ENCODE assay signal across 7 mouse cellular contexts in the genomic region with DNA sequence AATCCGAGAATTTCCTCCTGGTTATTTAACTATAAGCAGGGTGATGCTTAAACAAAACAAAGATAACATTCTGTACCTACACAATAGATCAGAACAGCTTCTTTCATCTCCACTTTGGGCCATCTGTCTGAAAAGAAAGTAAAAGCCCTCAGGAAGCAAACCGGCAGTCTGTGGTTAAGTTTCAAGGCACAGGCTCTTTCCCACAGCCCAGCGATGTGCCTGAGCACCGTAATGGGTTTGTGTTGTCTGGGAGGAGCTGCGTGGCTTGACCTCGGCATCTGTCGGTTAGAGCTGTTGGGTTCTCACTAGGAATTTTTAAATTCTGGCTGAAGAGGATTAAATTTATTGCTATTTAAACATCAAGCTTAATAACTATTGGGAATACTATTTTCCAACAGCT.
DNase-seq lines count a peak whose midpoint lies in the region; ATAC-seq and TF ChIP-seq lines count a peak whose summit lies in the region.

No protein-coding gene starts in this region.

- peak overlapping the region in 1 of 3 experiments; percentile 20 for H3K4me3 ChIP-seq in CH12.LX (replicated peaks in 1 of 3; ENCODE audit: low read depth in 2 of 3, low read length in 2 of 3, poor library complexity in 1 of 3)
- no peak overlapping the region for H3K4me3 ChIP-seq in forebrain, postnatal 0 days (ENCODE audit: low read depth, low read length)

- no peaks in the 10 kb centered on the region for H3K79me2 ChIP-seq in CH12.LX (replicated peaks; ENCODE audit: control insufficient read depth, extremely low read depth, insufficient read depth, poor library complexity, severe bottlenecking)

- H3K4me1 ChIP-seq in CH12.LX (ENCODE audit: control insufficient read depth in 1 of 2, insufficient read depth in 2 of 2): peaks cover 3 to 9% of the 10 kb centered on the region in 2 experiments; a peak in 3 of 4 replicates
- H3K4me1 ChIP-seq in forebrain, postnatal 0 days (ENCODE audit: insufficient read depth): peaks cover 10% of the 10 kb centered on the region

- no peak for TF ChIP-seq EP300 in CH12.LX (IDR thresholded peaks at IDR 0.05; ENCODE audit: low read length)

- no peaks in the 10 kb centered on the region for H3K36me3 ChIP-seq in CH12.LX (replicated peaks in 1 of 2; ENCODE audit: control insufficient read depth in 1 of 2, insufficient read depth in 1 of 2, low read length in 1 of 2)
- no peaks in the 10 kb centered on the region for H3K36me3 ChIP-seq in forebrain, postnatal 0 days (ENCODE audit: insufficient read depth)

- no peak for TF ChIP-seq CTCF in CH12.LX (conservative IDR thresholded peaks at IDR 0.05 in 1 of 2, IDR thresholded peaks at IDR 0.05 in 1 of 2; ENCODE audit: low read depth in 2 of 2, low read length in 2 of 2)
- no peak for TF ChIP-seq CTCF in forebrain, postnatal 0 days (IDR thresholded peaks at IDR 0.05; ENCODE audit: low read depth)

- TF ChIP-seq RAD21 in CH12.LX (IDR thresholded peaks at IDR 0.05; ENCODE audit: low read depth, low read length): no peak

- no peak for TF ChIP-seq POLR2A in CH12.LX (IDR thresholded peaks at IDR 0.05; ENCODE audit: low read depth, low read length)

- peak overlapping the region; percentile 81 for H3K4me2 ChIP-seq in CH12.LX (ENCODE audit: insufficient read depth, low read depth, poor library complexity, severe bottlenecking)
- 0 out of 2 replicates have a peak overlapping the region, but pooled peaks have one; percentile 16 for H3K4me2 ChIP-seq in forebrain, postnatal 0 days (ENCODE audit: low read depth)

- H3K27me3 ChIP-seq in CH12.LX (replicated peaks): no peaks in the 10 kb centered on the region
- H3K27me3 ChIP-seq in forebrain, postnatal 0 days (ENCODE audit: insufficient read depth, low read length): no peaks in the 10 kb centered on the region

- DNase-seq in CD4-positive helper T cell, adult 2 months (ENCODE audit: low read depth, low spot score): peak; percentile 68
- no peak for DNase-seq in CH12.LX (ENCODE audit: extremely low read depth)
- DNase-seq in forebrain, postnatal 0 days: peak; percentile 42
- peak; percentile 18 to 47 for DNase-seq in thymus, adult 18-20 months
- no peak for DNase-seq in adrenal gland, postnatal 25 days
- no peak for DNase-seq in spleen, adult 12 weeks (ENCODE audit: low spot score)

- WGBS in forebrain, postnatal 0 days: 13% methylated on average over 7 of the region's 7 CpGs

- in situ Hi-C loops in CH12.LX (cut with MboI; ENCODE audit: low pct_ligation_motif_present, low pct_unique_long_range_greater_than_20kb, low sequenced_read_pairs): no loop called here

- no peaks in the 10 kb centered on the region for H3K9me3 ChIP-seq in CH12.LX (replicated peaks; ENCODE audit: low read length)
- H3K9me3 ChIP-seq in forebrain, postnatal 0 days (ENCODE audit: low read length): no peaks in the 10 kb centered on the region

- no peak overlapping the region; the same call in 1 of the 2 replicates for H3K9ac ChIP-seq in CH12.LX (ENCODE audit: insufficient read depth, low read depth)
- no peak overlapping the region for H3K9ac ChIP-seq in forebrain, postnatal 0 days

- no peak overlapping the region for H3K27ac ChIP-seq in CH12.LX (ENCODE audit: insufficient read depth, low read depth)
- H3K27ac ChIP-seq in forebrain, postnatal 0 days (ENCODE audit: low read depth, low read length): peak overlapping the region; percentile 41

- dilution Hi-C loops in CH12.LX (cut with MboI; ENCODE audit: extremely low pct_ligation_motif_present, extremely low pct_unique_long_range_greater_than_20kb, low sequenced_read_pairs): no loop called here

- ATAC-seq in forebrain, postnatal 0 days: no peak
- peak; percentile 71 for ATAC-seq in megakaryocyte, adult 5-6 weeks (ENCODE audit: poor library complexity, severe bottlenecking)

TF ChIP-seq in CH12.LX, 34 proteins besides CTCF, POLR2A, EP300 and RAD21:
- TF ChIP-seq POLR2AphosphoS2 (IDR thresholded peaks at IDR 0.05; ENCODE audit: low read depth, low read length): no peak
TF ChIP-seq in CH12.LX: peak in this region for 0.

Comparison
In these comparisons a context has a peak if more than half of its experiments do, and no peak if none do; other contexts are left out.
1. DNase-seq: peak in CD4-positive helper T cell, adult 2 months (single experiment), forebrain, postnatal 0 days (single experiment) and thymus, adult 18-20 months (2 of 2); none in CH12.LX (single experiment), adrenal gland, postnatal 25 days (single experiment) and spleen, adult 12 weeks (single experiment).